Mouse (Mus musculus) liver, embryonic 14.5 days (tissue): ENCODE measurements around the gene Sppl2b. TPM values are rescaled to one million over a fixed set of nuclear protein-coding genes. Genes with fewer than 3 reads are reported as not detected.
"Not testable (repeated sequence)": the region's sequence is repeated elsewhere in the genome, so short reads cannot be mapped to it uniquely, and the experiment has no call there.

Experiments used
- ATAC-seq: fragments of 200-750 bp; cut with Nextera tagmentation; 2 replicates; pipeline ENCODE4 v1.8.0; 2017; ENCODE audit warnings: moderate number of reproducible peaks, mild to moderate bottlenecking, moderate library complexity; ENCODE audit not compliant: insufficient read depth
- DNase-seq, 3 experiments: peaks; one replicate each; pipeline ENCODE4 v3.0.0-alpha.2; 2012 to 2013; ENCODE audit warnings: low read depth in 3 of 3, low spot score in 3 of 3
- H3K27ac ChIP-seq: fragments of 300-500 bp; sonication (generic); 2 replicates; pipeline ENCODE4 v1.5.1; 2014; ENCODE audit warnings: moderate library complexity, mild to moderate bottlenecking, control low read depth, inconsistent platforms
- H3K27me3 ChIP-seq: fragments of 300-500 bp; sonication (generic); 2 replicates; pipeline ENCODE4 v1.6.1; 2014; ENCODE audit warnings: mild to moderate bottlenecking, low read length, moderate library complexity; ENCODE audit not compliant: control insufficient read depth, insufficient read depth
- H3K36me3 ChIP-seq: fragments of 300-500 bp; sonication (generic); replicated peaks from 2 replicates; pipeline ENCODE4 v1.6.1; 2014; ENCODE audit warnings: low read depth; ENCODE audit not compliant: control insufficient read depth, insufficient read depth
- H3K4me1 ChIP-seq, 2 experiments: fragments of 200-500 bp in 1 of 2; fragments of 300-500 bp in 1 of 2; sonication (generic) in 1 of 2; replicated peaks; 2 replicates each; pipeline ENCODE4 v1.6.1; 2012 to 2014; ENCODE audit warnings: antibody characterized with exemption in 1 of 2, inconsistent platforms in 1 of 2, low read length in 1 of 2; ENCODE audit not compliant: control insufficient read depth in 2 of 2, insufficient read depth in 2 of 2
- H3K4me2 ChIP-seq: fragments of 300-500 bp; sonication (generic); 2 replicates; pipeline ENCODE4 v1.6.1; 2014; ENCODE audit warnings: low read depth, mild to moderate bottlenecking, control low read depth, moderate library complexity
- H3K4me3 ChIP-seq, 2 experiments: fragments of 200-500 bp in 1 of 2; fragments of 300-500 bp in 1 of 2; sonication (generic) in 1 of 2; 2 replicates each; pipeline ENCODE4 v1.5.1; 2012 to 2014; ENCODE audit warnings: low read depth in 2 of 2, low read length in 2 of 2, mild to moderate bottlenecking in 2 of 2, control low read depth in 1 of 2, inconsistent platforms in 1 of 2, moderate library complexity in 1 of 2; ENCODE audit not compliant: insufficient read depth in 1 of 2
- H3K9ac ChIP-seq: fragments of 300-500 bp; sonication (generic); replicated peaks from 2 replicates; pipeline ENCODE4 v1.6.1; 2014; ENCODE audit warnings: mild to moderate bottlenecking, control low read depth, moderate library complexity
- H3K9me3 ChIP-seq: fragments of 300-500 bp; sonication (generic); 2 replicates; pipeline ENCODE4 v1.6.1; 2016; ENCODE audit warnings: low read length, mixed read lengths; ENCODE audit not compliant: control insufficient read depth
- CTCF ChIP-seq: IDR thresholded peaks from 2 replicates; pipeline ENCODE4 v1.5.1; 2016; ENCODE audit warnings: antibody characterized with exemption, low read depth, control low read depth
- EP300 ChIP-seq: IDR thresholded peaks from 2 replicates; pipeline ENCODE4 v1.6.1; 2016; ENCODE audit warnings: antibody characterized with exemption, low read depth
- WGBS: fragments of 180-500 bp; shearing (Covaris S2); extraction: QIAGEN DNeasy Blood & Tissue Kit; methylation state at CpG from one replicate; pipeline ENCODE4 v1.1.7; 2014; ENCODE audit not compliant: insufficient replicate concordance; 5-methylcytosine and 5-hydroxymethylcytosine counted together
- polyA plus RNA-seq, 2 experiments: library from polyadenylated mRNA; depleted of rRNA in 1 of 2; stranded (reverse) in 1 of 2; unstranded in 1 of 2; fragments of >200 nt; fragmentation: Nextera tagmentation in 1 of 2; extraction: Ambion mirVana in 1 of 2; gene quantifications; 2 replicates each; pipeline versions ENCODE4 v1.2.1 to v1.2.3; 2012 to 2014

The Sppl2b gene
- polyA plus RNA-seq, 2 experiments = 34.7 to 76.1 TPM

DNA sequence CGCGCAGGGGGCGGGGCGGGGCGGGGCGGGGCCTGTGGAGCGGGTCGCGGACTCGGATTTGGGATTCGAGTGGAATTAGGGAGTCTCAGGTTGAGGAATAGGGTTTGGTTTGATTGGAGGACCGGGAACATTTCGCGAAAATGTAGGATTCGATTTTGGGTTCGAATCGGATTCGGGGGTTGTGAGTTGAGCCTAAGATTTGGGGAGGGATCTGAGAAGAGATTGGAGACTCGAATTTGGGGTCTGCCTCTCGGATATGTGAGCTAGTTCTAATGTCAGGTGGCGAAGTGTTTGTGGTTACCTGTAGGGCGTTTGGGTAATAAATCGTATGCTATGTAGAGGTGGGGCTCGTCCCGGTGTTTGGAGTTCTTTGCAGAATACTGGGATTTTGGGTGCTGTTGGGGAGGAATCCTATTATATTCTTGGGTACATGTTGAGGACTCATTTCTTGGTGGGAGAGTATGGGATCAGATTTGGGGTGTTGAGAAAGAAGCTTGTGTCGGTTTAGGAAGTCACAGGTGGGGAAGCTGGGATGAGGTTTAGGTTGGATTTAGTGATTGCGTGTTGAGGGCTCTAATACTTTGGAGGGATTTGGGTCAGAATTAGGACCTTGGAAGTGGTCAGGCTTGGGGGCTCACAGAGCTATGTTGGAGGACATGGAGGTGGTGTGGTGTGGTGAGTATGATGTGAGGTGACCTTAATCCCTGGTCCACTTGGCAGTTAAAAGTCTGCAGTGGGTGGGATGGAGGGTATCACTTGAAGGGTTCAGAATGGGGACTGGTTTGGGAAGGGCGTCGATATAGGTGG is 27.8 kb upstream of the Sppl2b start:
- Histone ChIP-seq H3K36me3 (peaks cover 30% of the 10 kb centered on the region), H3K4me1 (peaks cover 48 to 49% of the 10 kb centered on the region in 2 experiments), H3K4me2 (peak overlapping the region; percentile 99), H3K9me3 (no peaks in the 10 kb centered on the region), H3K4me3 (peak overlapping the region; percentile 93 to 96), H3K27me3 (no peaks in the 10 kb centered on the region; the same call in 1 of the 2 replicates), H3K9ac (peak overlapping the region; percentile 94), H3K27ac (peak overlapping the region; percentile 90)
- TF ChIP-seq CTCF (no peak), EP300 (no peak)
- DNase-seq (no peak), ATAC-seq (no peak)
- 6% methylated on average over 29 of the region's 29 CpGs for WGBS

DNA sequence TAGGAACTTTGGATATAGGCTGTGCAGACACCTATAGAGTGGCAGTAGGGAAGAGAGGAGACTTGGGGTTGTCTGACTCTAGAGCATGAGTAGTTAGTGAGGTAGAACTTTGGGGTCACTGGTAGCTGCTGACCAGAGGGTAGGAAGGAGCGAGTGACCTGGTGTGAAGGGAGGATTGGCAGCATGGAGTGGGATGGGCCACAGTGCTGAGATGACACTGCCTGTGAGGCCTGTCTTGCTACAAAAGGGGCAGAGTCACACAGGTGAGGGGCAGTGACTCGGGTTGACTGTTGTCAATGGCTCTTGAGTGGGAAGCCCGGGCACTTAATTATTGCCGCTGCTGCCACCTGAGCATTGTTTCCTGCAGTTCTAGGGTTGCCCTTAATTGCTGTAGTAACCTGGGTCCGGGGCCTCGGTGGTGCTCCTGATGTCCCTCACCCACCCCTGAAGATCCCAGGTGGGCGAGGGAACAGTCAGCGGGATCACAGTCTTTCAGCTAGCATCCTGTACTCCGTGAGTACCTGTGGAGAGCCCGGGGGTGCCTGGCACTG is 27.1 kb upstream of the Sppl2b start:
- no peaks in the 10 kb centered on the region for H3K9me3 ChIP-seq
- peaks cover 30% of the 10 kb centered on the region for H3K36me3 ChIP-seq
- TF ChIP-seq EP300 (no peak), CTCF (no peak)
- peak overlapping the region; percentile 99 for H3K4me2 ChIP-seq
- H3K9ac ChIP-seq = peak overlapping the region; percentile 94
- peaks cover 45 to 46% of the 10 kb centered on the region in 2 experiments for H3K4me1 ChIP-seq
- DNase-seq = no peak
- no peak for ATAC-seq
- WGBS = 69% methylated on average over 10 of the region's 10 CpGs
- H3K4me3 ChIP-seq = peak overlapping the region; percentile 93 to 96
- H3K27me3 ChIP-seq = no peaks in the 10 kb centered on the region; the same call in 1 of the 2 replicates
- peak overlapping the region; percentile 30 for H3K27ac ChIP-seq

DNA sequence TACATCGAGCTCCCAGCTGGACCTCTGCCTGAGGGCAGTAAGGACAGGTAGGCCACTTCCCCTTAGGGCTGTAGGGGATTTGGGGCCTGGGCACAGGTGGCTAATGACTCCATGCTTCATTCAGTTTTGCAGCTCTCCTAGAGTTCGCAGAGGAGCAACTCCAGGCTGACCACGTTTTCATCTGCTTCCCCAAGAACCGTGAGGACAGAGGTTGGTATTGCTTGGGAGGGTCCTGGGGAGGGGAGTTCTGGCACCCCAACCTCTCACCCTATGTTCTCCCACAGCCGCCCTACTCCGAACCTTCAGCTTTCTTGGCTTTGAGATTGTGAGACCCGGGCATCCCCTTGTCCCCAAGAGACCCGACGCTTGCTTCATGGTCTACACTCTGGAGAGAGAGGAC is 26.5 kb upstream of the Sppl2b start:
- WGBS = 84% methylated on average over 7 of the region's 9 CpGs
- not testable (repeated sequence) for H3K9ac ChIP-seq, H3K27ac ChIP-seq, ATAC-seq, H3K27me3 ChIP-seq, H3K9me3 ChIP-seq, DNase-seq
- Histone ChIP-seq H3K36me3 (peaks cover 30% of the 10 kb centered on the region), H3K4me1 (peaks cover 42 to 46% of the 10 kb centered on the region in 2 experiments), H3K4me2 (peak overlapping the region; percentile 99), H3K4me3 (peak overlapping the region in 1 of 2 experiments; percentile 93; a peak in 1 of 4 replicates)

DNA sequence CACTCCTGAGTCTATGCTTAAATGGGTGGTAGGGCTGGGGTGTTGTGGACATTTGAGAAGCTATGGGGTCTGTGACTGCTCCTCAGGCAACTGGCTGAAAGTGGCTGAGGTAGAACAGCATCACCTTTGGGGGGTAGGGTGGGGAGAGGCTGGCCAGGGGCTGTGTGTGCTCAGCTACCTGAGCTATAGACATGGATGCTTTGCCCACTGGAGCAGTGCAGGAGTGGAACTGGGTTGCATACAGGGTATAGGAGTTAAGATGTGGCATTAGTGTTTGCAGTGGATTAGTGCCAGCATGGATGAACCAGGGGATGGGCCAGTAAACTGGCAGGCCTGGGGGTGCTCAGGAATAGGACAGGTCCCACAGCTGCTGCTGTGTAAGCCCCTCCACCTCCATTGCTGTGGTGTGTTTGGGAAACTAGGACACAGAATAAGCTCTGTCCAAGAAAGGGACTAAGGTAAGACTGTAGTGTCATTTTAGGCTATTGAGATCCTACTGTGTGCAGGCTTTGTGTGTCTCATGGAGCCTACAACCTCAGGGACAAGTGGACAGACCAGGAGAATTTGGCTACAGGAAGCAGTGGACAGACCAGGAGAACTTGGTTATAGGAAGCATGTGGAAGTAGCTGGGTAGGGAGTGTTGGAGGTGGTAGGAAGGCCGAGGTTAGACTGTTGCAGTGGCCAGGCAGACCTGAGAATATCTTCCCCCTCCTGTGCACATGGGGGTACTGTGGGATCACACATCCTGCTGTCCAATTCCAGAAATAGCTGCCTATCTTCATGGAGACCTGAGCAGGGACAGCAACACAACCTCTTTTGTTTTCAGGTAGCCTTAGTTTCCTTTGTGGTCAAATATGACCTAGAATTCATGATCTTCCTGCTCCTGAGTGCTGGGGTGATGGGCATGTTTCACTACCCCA is 25.5 kb upstream of the Sppl2b start:
- peaks cover 32 to 37% of the 10 kb centered on the region in 2 experiments for H3K4me1 ChIP-seq
- H3K4me3 ChIP-seq = no peak overlapping the region
- H3K4me2 ChIP-seq = peak overlapping the region; percentile 8; the same call in 1 of the 2 replicates
- WGBS = 20% methylated on average over 1 of the region's 1 CpGs
- no peak overlapping the region; the same call in 1 of the 2 replicates for H3K27ac ChIP-seq
- H3K27me3 ChIP-seq = peaks cover 13% of the 10 kb centered on the region
- H3K9ac ChIP-seq = peak overlapping the region; percentile 9
- H3K36me3 ChIP-seq = peaks cover 30% of the 10 kb centered on the region
- H3K9me3 ChIP-seq = no peaks in the 10 kb centered on the region
- DNase-seq (no peak), ATAC-seq (no peak)
- TF ChIP-seq EP300 = no peak
- peak; percentile 13; the same call in 1 of the 2 replicates for TF ChIP-seq CTCF
